Mouse (Mus musculus) frontal cortex, postnatal 10 days (tissue): ENCODE measurements around the gene Igfals.
A peak's percentile ranks its signal among the peaks of the same experiment; 100 is the strongest.

Source experiments
- DNase-seq, 2 experiments: peaks; one replicate each; pipeline ENCODE4 v3.0.0; 2022; ENCODE audit warnings: low spot score in 2 of 2, mixed read lengths in 1 of 2

The Igfals gene

DNA sequence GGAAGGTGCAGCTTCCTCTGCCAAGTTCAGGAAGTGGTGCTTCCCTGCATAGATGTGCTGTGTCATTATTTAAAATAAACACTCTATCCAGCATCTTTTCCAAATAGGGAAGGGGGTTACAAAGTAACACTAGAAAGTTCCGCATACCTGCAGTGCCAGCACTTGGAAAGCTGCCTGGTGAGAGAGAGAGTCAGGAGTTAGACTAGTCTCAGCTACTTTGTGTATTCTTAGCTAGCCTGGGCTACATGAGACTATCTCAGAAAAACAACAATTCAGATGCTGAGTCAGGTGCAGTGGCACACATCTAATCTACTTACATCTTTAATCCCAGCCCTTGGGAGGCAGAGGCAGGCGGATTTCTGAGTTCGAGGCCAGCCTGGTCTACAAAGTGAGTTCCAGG lies 4.0 kb upstream of the Igfals start:
- DNase-seq, result no peak

DNA sequence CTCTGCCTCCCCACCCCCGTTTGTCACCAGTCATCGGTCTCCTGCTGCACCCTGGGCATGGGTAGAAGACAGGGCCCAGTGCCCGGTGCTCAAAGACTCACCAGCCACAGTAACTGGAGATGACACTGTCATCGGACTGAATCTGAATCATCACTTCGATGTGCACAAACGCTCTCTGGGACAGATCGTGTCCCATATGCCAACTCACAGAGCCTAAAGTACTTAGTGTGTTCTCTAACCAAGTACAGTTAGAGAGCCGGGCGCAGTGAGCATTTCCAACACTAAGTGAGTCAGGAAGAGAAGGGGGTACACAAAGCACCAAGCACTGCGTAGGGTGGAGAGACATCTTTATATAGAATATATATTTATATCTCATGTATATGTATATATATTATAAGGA lies 2.1 kb downstream of the Igfals start:
- no peak for DNase-seq

DNA sequence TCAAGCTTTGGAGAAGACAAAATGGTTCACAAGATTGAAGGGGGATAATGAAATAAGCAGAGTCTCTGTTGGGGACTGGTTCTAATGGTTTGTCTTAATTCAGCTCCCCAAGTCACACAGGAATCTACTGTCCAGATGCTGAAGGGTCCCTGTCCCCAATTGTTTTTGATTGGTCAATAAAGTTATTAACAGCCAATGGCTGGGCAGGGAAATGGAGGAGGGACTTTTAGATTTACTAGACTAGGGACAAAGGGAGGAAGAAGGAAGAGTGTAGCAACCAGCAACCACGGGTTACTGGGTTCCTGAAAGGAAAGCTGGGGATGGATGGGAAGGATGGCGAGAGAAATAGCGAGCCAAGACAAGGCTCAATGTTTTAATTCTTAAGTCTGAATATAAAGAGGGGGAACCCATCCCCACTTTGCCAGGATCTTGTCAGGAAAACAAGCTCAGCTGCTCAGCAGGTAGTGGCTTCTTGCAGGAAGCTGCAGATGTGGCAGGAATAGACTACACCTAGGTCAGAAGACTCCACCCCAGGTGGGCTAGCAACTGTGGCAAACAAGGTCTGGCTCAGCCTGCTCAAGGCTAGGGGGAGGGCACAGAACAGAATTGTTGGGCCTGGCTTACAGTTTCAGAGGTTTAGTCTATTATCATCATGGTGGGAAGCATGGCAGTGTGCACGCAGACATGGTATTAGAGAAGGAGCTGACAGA lies 8.1 kb downstream of the Igfals start:
- no peak for DNase-seq

DNA sequence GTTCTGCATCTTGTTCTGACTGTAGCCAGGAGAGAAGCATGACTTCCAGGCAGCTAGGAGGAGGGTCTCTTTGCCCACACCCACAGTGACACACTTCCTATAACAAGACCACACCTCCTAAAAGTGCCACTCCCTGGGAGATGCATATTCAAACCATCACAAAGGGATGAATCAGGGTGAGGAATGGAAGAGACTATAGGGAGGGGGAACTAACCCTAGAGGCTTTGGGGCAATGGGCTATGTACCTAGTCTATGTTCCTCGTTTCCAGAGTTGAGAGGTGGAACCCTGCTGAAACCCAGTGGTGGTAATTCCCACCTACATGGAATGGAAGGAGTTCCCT lies 8.6 kb downstream of the Igfals start:
- no peak for DNase-seq

DNA sequence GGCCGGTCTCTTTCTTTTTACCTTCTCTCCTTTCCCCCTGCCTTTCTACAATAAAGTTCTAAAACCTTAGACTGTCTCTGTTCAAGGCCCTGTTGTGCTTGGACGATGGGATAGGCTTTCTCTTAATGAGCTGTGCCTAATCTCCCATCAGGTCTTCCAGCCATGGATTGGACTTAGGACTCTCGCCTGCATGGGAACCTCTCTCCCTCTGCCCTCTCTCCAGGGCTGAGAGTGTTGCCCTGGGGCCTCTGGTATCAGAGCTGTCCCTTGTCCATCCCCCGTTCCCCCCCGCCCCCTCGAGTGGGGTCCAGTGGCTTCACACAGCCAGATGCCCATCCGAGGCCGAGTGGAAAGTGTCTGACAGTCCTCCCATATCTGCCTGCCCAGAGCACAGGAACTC lies 9.2 kb downstream of the Igfals start:
- DNase-seq, result no peak

DNA sequence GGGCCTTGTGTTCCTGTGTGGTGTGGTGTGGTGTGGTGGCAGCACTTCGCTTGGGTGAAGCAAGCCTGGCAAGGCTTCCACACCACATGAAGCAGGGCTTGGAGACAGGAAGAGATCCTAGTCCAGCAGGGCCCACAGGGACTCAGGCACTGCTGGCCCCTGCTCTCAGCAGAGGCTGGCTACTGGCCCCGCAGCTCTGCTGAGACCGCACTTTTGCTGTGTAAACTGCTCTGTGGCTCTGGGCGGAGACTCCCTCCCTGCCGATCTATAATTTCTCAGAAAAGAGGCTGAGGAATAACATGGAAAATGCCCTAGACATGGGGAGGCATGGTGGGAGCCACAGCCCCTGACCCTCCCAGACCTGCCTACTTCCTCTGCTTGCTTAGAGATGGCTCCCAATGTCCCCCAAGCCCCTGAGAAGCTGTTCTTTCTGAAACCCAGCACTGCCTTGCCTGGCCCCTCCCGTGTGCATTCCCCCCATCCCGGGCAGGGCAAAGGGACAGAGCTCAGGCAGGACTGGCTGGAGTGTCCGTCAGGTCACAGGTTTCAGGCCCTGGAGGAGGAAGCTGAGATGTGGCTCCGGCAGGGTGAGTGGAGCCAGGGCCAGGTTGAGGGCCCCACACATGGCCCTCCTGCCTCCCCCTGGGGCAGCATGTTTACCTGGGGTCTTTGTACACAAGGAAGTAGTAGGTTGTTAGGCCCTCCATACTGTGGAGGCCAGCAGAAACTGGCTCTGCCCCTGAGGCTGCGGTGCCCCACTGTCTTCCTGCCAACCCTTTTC lies 11.7 kb downstream of the Igfals start:
- no peak for DNase-seq

DNA sequence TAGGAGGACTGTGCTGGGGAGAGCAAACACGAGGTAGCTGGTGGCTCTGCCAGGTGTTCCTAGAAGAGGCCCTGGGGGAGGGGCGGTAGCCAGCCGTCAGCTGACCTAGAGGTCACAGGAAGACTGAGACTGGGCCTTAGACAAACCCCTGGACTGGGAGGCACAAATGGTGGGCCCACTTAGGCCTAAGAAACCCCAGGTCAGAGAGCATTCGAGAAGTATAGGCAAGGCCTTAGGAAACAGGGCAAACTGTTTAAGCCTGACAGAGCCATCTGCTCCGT lies 12.3 kb downstream of the Igfals start:
- DNase-seq, result no peak

DNA sequence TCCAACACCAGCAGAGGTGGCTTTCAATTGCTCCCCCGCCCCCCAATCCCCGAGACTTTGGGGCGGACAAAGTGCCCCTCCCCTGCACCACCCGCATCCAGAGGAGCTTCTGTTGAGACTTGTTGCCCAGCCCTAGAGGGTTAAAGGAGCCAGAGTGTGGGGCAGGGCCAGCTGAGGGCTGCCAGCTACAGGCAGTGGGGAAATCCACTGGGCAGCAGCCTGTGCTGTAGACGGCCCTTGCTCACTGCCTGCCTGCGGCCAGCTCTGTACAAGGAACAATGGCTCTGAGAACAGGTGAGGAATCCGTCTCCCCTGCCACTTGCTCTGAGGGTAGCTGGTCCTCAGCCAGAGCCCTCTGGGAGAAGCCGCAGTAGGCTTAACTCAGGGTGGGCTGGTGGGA lies 12.7 kb downstream of the Igfals start:
- no peak for DNase-seq

DNA sequence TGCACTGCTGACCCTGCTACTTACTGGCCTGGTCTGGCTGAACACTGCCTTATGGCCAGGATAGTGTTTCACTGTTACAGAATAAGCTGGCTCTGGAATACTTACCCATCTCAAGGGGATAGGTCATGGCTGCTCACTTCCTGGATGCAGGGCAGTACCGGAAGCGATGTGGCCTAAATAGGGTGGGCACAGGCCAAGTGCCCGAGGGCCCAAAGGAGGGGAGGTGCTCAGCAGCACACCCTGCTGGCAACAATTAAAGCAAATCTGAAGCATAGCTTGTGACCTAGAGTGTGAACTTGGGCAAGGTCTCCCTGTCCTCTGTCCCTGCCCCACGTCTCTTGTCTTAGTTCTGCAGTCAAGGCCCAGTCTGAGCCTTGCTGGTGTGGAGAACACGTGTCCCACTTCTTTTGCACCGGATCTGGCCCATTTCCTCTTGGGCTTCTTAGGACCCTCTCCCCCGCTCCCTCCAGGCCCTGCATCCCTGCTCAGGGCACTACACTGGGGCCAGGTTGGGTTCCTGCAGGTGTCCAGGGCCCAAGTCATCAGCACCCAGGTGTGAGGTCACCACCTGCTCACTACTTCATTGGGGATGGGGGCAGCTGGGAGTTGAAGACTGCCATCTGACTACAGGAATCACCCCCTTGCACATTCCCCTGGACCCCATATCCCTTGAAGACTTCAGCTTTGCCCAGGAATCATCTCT lies 16.1 kb downstream of the Igfals start:
- DNase-seq, result peak in 1 of 2 experiments; percentile 27

DNA sequence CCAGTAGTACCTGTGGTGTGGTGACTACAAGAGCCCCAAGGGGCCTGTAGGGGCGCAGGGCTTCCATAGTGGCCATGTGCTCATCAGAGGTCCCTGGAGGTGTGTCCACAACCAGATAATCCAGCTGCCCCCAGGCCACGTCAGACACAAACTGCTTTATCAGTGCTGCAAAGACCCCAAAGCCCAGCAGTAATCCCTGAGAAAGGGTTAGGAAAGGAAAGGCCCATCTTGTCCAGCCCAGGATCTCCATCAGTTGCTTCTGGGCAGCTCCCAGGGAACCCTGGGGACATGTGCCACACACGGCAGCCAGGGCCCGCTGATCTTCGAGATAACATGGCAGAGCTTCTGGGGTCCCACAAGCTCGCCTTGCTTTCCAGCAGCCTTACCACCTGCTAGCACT lies 18.6 kb downstream of the Igfals start:
- DNase-seq, result no peak

DNA sequence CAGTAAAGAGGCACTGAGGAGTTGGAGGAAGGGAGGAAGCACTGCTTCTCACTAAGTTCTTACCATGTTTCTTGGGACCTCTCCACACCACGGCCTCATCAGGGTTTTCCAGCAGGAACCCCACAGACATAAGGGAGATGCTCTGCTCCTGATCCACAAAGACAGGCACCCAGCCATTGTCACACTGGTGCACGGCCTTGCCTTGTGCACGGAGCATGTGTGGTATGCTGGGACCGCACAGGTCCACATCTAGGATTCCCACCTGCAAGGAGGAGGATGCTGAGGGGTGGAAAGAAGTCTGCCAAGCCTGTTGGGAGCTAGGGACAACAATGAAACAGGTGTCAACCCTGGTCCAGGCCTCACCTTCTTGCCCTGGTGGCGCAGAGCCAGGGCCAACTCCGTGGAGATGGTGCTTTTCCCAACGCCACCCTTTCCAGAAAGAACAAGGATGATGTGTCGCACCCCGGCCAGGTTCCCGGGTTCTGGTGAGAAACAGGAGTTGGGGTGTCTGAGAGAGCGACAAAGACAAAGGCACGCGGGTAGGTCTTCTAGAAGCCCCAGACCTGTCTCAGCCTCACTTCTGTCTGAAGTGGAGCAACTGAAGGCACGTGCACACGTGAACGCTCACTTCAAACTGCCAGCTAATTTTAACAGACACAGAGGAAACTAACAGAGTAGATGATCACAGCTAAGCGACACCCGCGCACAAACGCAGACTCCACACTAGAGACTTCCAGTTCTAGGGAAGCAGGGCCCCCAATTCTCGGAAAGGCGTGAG lies 19.7 kb downstream of the Igfals start:
- DNase-seq, result peak in 1 of 2 experiments; percentile 30

DNA sequence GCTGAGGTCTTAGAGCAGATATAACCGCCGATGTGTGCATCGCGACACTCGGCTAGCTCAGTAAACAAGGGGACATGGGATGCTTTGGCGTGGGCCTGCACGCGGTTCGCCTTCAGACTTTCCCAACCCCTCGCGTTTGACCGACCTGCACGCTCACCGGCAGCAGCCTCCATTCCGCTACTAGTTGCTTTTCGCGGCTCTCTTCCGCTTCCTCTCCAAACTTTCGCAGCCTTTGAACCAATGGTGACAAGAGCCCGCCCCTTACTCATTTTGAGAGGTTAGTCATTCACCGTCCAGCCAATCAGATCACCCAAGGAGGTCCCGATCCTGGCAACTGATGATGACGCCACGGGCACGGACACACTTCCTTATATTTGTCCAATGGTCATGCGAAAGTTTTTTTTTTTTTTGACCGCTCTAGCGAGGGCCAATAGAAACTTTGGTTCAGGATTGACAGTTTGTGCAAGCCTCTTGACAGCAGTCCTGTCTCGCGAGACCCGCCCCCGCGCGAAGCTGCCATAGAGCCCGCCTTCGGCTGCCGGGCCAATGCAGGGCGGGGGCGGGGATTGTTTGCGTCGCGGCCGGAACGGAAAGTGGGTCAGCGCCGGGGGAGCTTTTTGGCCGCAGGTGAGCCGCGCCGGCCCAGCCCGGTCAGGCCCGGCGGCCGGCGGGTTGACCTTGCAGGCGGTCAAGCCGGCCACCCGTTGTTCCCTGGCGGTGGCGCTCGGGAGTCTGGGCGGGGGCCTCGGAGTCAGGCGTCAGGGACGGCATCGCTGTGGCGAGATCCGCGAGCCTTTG lies 20.5 kb downstream of the Igfals start, which contains the start of the genes Nubp2 and Spsb3:
TSS of gene Nubp2 (minus strand) at position 216 of the 798 bp plus-strand sequence.
TSS of gene Spsb3 (plus strand) at position 510 of the 798 bp plus-strand sequence.
- peak; percentile 97 to 99 for DNase-seq

DNA sequence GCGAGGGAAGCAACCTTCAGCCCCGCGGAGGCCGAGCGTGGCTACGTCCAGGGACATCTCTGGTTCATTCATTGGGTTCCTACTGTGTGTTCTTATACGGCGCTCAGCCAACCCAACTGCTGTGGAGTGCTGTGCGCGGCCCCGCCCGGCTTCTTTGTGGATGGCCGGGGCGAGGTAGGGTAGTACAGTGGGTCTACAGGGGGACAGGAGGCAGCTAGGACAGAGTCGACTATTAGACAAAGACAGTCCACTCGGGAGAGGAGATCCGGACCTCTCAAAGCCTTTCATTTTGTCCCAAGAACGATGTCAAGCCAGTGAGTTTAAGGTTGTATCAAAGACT lies 21.1 kb downstream of the Igfals start:
- DNase-seq, result no peak

DNA sequence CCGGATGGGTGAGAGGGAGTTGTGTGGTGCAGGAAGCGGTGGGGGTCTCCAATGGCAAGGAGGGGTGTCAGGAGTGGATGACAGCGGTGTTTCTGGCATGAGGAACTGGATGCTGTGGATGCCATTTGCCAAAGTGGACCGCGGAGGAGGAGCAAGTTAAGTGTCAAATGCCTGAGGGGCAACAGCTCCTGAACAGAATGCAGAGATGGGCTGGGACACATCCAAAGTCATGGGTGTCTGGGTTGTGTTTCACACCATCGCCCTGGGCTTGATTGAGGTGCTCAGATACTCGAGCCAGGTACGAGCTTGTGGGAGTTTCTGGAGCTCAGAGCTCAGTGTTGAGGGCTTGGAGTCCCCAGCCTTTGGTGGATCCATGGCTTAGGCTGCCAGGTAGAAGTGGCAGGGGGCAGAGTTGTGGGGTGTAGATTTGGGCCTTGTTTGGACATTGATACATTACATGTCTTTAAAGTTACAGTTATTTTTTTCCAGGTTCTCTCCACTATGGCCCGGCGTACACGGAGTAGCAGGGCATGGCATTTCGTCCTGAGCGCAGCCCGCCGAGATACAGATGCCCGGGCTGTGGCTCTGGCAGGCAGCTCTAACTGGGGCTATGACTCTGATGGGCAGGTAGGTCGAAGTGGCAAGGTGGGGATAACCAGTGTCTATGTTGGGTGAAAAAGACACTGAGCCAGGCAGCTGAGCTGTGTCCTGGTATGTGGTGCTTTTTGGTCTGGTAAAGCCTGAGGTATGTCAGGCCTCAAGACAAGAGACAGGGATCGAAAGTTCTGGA lies 21.7 kb downstream of the Igfals start:
- no peak for DNase-seq

DNA sequence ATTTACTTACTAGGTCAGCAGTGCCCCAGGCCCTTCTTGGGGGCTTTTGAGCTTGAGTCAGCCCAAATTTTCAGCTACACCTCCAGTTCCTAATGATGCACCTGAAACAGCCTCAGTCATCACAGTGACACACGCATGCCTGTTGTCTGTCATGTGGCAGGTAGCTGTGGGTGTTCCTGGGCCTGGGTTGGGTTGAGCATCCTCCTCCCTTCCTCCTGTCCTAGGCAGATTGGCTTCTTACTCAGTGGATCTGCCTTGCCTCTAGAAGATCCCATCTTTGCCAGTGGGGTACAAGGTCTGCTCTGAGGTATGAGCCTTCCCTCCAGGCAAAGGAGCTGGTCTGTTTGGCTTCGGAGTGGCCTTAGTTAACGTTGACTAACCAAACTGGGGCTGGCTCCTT lies 23.1 kb downstream of the Igfals start:
- no peak for DNase-seq

DNA sequence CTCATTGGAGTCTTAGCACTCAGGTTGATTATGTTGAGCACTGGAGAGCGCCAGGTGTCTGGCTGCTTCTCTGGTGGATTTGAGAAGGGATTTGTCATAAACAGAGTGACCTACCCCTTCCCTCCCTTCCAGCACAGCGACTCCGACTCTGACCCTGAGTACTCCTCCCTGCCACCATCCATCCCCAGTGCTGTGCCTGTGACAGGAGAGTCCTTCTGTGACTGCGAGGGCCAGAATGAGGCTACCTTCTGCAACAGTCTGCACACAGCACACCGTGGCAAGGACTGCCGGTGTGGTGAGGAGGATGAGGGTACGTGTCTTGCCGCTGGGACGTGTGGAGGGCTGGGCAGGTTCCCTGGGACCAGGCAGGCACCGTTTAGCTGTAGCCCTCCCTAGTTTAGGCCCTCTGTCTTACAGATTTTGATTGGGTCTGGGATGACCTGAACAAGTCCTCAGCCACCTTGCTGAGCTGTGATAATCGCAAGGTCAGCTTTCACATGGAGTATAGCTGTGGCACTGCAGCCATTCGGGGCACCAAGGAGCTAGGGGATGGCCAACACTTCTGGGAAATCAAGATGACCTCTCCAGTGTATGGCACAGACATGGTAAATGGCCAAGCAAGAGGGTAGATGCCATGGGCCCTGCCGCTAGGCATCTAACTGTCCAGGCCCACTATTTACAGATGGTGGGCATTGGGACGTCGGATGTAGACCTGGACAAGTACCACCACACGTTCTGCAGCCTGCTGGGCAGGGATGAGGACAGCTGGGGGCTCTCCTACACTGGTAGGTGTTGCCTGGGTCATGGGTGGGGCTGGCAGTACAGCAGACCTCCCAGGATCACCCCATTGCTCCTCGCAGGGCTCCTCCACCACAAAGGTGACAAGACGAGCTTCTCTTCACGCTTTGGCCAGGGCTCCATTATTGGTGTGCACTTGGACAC lies 24.6 kb downstream of the Igfals start:
- no peak for DNase-seq

DNA sequence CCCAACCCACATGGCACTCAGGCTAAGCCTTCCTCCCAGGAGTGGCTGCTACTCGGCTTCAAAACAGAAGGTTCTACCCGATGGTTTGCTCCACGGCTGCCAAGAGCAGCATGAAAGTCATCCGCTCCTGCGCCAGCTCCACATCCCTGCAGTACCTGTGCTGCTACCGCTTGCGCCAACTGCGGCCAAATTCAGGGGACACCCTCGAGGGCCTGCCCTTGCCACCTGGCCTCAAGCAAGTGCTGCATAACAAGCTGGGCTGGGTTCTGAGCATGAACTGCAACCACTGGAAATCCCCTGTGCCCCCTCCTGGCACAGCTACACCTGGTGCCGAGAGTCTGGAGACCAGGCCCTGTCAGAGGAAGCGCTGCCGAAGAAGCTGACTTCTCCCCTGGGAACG lies 25.5 kb downstream of the Igfals start:
- no peak for DNase-seq

DNA sequence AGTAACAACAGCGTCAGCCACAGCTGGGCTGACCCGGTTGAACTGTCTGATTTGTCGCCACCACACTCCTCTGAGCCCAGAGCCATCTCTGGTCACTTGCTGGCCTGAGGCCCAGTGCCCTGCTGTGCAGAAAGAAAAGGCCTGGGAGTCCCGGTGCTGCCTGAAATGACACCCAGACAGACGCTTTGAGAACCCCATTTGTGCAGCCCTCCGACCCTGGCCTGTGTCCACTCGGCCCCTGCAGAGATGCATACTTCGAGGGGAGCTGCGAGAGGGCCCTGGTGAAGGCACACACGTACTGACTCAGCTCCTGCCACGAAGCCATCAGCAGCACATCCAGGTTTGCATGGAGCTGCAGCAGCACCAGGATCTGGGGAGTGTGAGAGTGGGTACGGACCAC lies 27.0 kb downstream of the Igfals start:
- DNase-seq, result no peak

DNA sequence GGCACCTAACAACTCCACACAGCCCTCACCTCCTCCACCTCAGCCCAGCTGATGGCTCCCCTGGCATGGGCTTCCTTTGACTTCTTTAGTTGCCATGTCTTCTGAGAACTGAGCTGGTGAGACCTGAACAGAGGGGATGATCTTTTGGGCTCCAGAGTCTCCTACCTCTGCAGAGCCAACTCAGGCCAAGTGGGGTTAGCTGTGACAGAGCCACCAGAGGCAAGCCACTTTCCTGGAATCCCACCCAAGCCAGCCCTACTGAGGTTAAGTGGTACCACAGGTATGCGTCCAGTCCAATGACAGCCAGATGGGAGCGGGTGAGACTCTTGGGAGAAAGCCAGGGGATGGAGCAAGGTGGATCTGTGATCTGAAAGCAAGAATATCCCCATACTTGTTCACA lies 27.5 kb downstream of the Igfals start:
- no peak for DNase-seq
